8 mouse cellular contexts compared by ENCODE assay signal in genomic region chr7:99483924-99484319, GRCm38 (mm10). TPM values are rescaled to one million over a fixed set of nuclear protein-coding genes. Genes with fewer than 3 reads are reported as not detected.
DNase-seq lines count a peak whose midpoint lies in the region; ATAC-seq and TF ChIP-seq lines count a peak whose summit lies in the region.

No protein-coding gene starts in this region.

- 45% methylated on average over 8 of the region's 8 CpGs for WGBS in forebrain, embryonic 10.5 days
- WGBS in limb, embryonic 12.5 days, result 41% methylated on average over 8 of the region's 8 CpGs
- WGBS in neural tube, embryonic 13.5 days, result 44% methylated on average over 8 of the region's 8 CpGs

- H3K27ac ChIP-seq in left cerebral cortex, adult 2 months, result peak overlapping the region; percentile 62
- peak overlapping the region; percentile 98; the same call in 1 of the 2 replicates for H3K27ac ChIP-seq in forebrain, embryonic 10.5 days
- no peak overlapping the region for H3K27ac ChIP-seq in limb, embryonic 12.5 days
- no peak overlapping the region for H3K27ac ChIP-seq in neural tube, embryonic 13.5 days (replicated peaks)

- no peaks in the 10 kb centered on the region for H3K9me3 ChIP-seq in forebrain, embryonic 10.5 days
- no peaks in the 10 kb centered on the region for H3K9me3 ChIP-seq in limb, embryonic 12.5 days
- H3K9me3 ChIP-seq in neural tube, embryonic 13.5 days, result no peaks in the 10 kb centered on the region

- no peak for DNase-seq in left cerebral cortex, adult 2 months (ENCODE audit: extremely low spot score in 1 of 2, low spot score in 2 of 2)
- DNase-seq in left cerebral cortex, postnatal 36 days (ENCODE audit: low spot score in 2 of 2), result no peak
- DNase-seq in forebrain, embryonic 10.5 days (ENCODE audit: extremely low spot score, low spot score), result no peak
- DNase-seq in right cerebral cortex, adult 2 months (ENCODE audit: low spot score in 2 of 2), result no peak
- DNase-seq in right cerebral cortex, adult 18-20 months, result no peak
- DNase-seq in cerebellum, adult 18-20 months, result no peak

- no peak for TF ChIP-seq CTCF in left cerebral cortex, adult 2 months (IDR thresholded peaks at IDR 0.05)

- H3K36me3 ChIP-seq in forebrain, embryonic 10.5 days (replicated peaks), result peaks cover 38% of the 10 kb centered on the region
- peaks cover 36% of the 10 kb centered on the region for H3K36me3 ChIP-seq in limb, embryonic 12.5 days
- peaks cover 35% of the 10 kb centered on the region for H3K36me3 ChIP-seq in neural tube, embryonic 13.5 days

- peaks cover 44% of the 10 kb centered on the region for H3K4me1 ChIP-seq in forebrain, embryonic 10.5 days
- H3K4me1 ChIP-seq in limb, embryonic 12.5 days (replicated peaks), result peaks cover 36% of the 10 kb centered on the region
- H3K4me1 ChIP-seq in neural tube, embryonic 13.5 days (replicated peaks), result peaks cover 44% of the 10 kb centered on the region

- H3K4me3 ChIP-seq in left cerebral cortex, adult 2 months, result peak overlapping the region; percentile 9; the same call in 1 of the 2 replicates
- H3K4me3 ChIP-seq in forebrain, embryonic 10.5 days, result peak overlapping the region; percentile 94
- peak overlapping the region; percentile 88 for H3K4me3 ChIP-seq in limb, embryonic 12.5 days (replicated peaks)
- H3K4me3 ChIP-seq in neural tube, embryonic 13.5 days, result peak overlapping the region; percentile 90

- H3K4me2 ChIP-seq in limb, embryonic 12.5 days, result peak overlapping the region; percentile 93
- H3K4me2 ChIP-seq in neural tube, embryonic 13.5 days, result peak overlapping the region; percentile 51

- H3K9ac ChIP-seq in limb, embryonic 12.5 days (replicated peaks), result no peak overlapping the region
- no peak overlapping the region for H3K9ac ChIP-seq in neural tube, embryonic 13.5 days

- intact Hi-C loops in left cerebral cortex, adult 2 months (cut with DNase I), result loop anchor here (10.0 kb wide), 1 partner anchor 371 kb away; the partner anchor contains the start of gene Xrra1
- intact Hi-C loops in left cerebral cortex, postnatal 36 days (cut with DNase I), result loop anchor here (10.0 kb wide), 1 partner anchor 381 kb away; the partner anchor contains the start of gene Spcs2

- 0 out of 2 replicates have a peak, but pooled peaks have one; percentile 4 for ATAC-seq in limb, embryonic 12.5 days (ENCODE audit: insufficient number of reproducible peaks, insufficient read depth, low FRiP score, low TSS enrichment, low read depth)
- peak; percentile 45 for ATAC-seq in neural tube, embryonic 13.5 days (ENCODE audit: low read depth)

- H3K27me3 ChIP-seq in forebrain, embryonic 10.5 days (ENCODE audit: poor library complexity, severe bottlenecking), result peaks cover 11% of the 10 kb centered on the region
- no peaks in the 10 kb centered on the region for H3K27me3 ChIP-seq in limb, embryonic 12.5 days
- peaks cover 21% of the 10 kb centered on the region for H3K27me3 ChIP-seq in neural tube, embryonic 13.5 days

RNA-seq across cellular contexts. Expression of gene Rps3, which starts 0.4 kb away (rescaled TPM):
- total RNA-seq in left cerebral cortex, adult 2 months (2021), result 100 to 1,000 TPM; 223 to 241 TPM
- 100 to 1,000 TPM; 215 to 261 TPM for total RNA-seq in left cerebral cortex, postnatal 36 days (2021)
- polyA plus RNA-seq in forebrain, embryonic 10.5 days (2016; fragmentation: Nextera tagmentation; extraction: Ambion mirVana), result 762 and 795 TPM in 2 replicates
- polyA plus RNA-seq in limb, embryonic 12.5 days (2016; fragmentation: Nextera tagmentation; extraction: Ambion mirVana), result 746 and 757 TPM in 2 replicates
- polyA plus RNA-seq in neural tube, embryonic 13.5 days (2015; fragmentation: Nextera tagmentation; extraction: Ambion mirVana), result 514 and 540 TPM in 2 replicates

RNA-seq across cellular contexts. Expression of gene Klhl35, which starts 18.1 kb away (rescaled TPM):
- total RNA-seq in left cerebral cortex, adult 2 months (2021), result 1 to 10 TPM; 2.3 to 2.7 TPM
- total RNA-seq in left cerebral cortex, postnatal 36 days (2021), result 1 to 10 TPM; 3.1 to 3.6 TPM
- polyA plus RNA-seq in forebrain, embryonic 10.5 days (2016; fragmentation: Nextera tagmentation; extraction: Ambion mirVana), result 0.75 and 0.97 TPM in 2 replicates
- 1.2 and 1.7 TPM in 2 replicates for polyA plus RNA-seq in limb, embryonic 12.5 days (2016; fragmentation: Nextera tagmentation; extraction: Ambion mirVana)
- polyA plus RNA-seq in neural tube, embryonic 13.5 days (2015; fragmentation: Nextera tagmentation; extraction: Ambion mirVana), result 13.4 and 16.9 TPM in 2 replicates

RNA-seq across cellular contexts. Expression of gene Arrb1, which starts 51.3 kb away (rescaled TPM):
- total RNA-seq in left cerebral cortex, adult 2 months (2021), result 100 to 1,000 TPM; 193 to 197 TPM
- 100 to 1,000 TPM; 189 to 196 TPM for total RNA-seq in left cerebral cortex, postnatal 36 days (2021)
- polyA plus RNA-seq in forebrain, embryonic 10.5 days (2016; fragmentation: Nextera tagmentation; extraction: Ambion mirVana), result 9.3 and 11.9 TPM in 2 replicates
- 8.1 and 8.4 TPM in 2 replicates for polyA plus RNA-seq in limb, embryonic 12.5 days (2016; fragmentation: Nextera tagmentation; extraction: Ambion mirVana)
- polyA plus RNA-seq in neural tube, embryonic 13.5 days (2015; fragmentation: Nextera tagmentation; extraction: Ambion mirVana), result 15.9 and 16.2 TPM in 2 replicates

Comparison
In these comparisons a context has a peak if more than half of its experiments do, and no peak if none do; other contexts are left out.
1. H3K27ac ChIP-seq: peak in left cerebral cortex, adult 2 months (single experiment) and forebrain, embryonic 10.5 days (single experiment); none in limb, embryonic 12.5 days (single experiment) and neural tube, embryonic 13.5 days (single experiment).
2. H3K4me3 ChIP-seq: peak in every context shown above with its lines; median percentile 94 in forebrain, embryonic 10.5 days; 90 in neural tube, embryonic 13.5 days; 88 in limb, embryonic 12.5 days; 9 in left cerebral cortex, adult 2 months.